Comparison of ENCODE assay signal across 8 mouse cellular contexts in genomic region chr10:68276350-68276975, GRCm38 (mm10). TPM values are rescaled to one million over a fixed set of nuclear protein-coding genes. Genes with fewer than 3 reads are reported as not detected.
DNase-seq lines count a peak whose midpoint lies in the region; ATAC-seq and TF ChIP-seq lines count a peak whose summit lies in the region.

No protein-coding gene starts in this region.

- H3K36me3 ChIP-seq in ES-Bruce4 (ENCODE audit: control insufficient read depth, insufficient read depth, low read length, poor library complexity, severe bottlenecking): no peaks in the 10 kb centered on the region
- H3K36me3 ChIP-seq in forebrain, embryonic 14.5 days (ENCODE audit: control insufficient read depth, insufficient read depth, low read length): no peaks in the 10 kb centered on the region
- H3K36me3 ChIP-seq in neural tube, embryonic 15.5 days: no peaks in the 10 kb centered on the region
- no peaks in the 10 kb centered on the region for H3K36me3 ChIP-seq in thymus, adult 2 months (ENCODE audit: control insufficient read depth, insufficient read depth, low read length)

- intact Hi-C loops in heart, postnatal 14 days (cut with DNase I): loop anchor here (5.0 kb wide), 1 partner anchor 184 kb away; no protein-coding TSS in a partner anchor

- H3K4me1 ChIP-seq in ES-Bruce4 (ENCODE audit: control insufficient read depth, insufficient read depth, low read length): no peaks in the 10 kb centered on the region
- no peaks in the 10 kb centered on the region; the same call in 1 of the 2 replicates for H3K4me1 ChIP-seq in forebrain, embryonic 14.5 days (ENCODE audit: control insufficient read depth, insufficient read depth, low read length)
- no peaks in the 10 kb centered on the region; the same call in 1 of the 2 replicates for H3K4me1 ChIP-seq in lung, adult 2 months (ENCODE audit: control insufficient read depth, insufficient read depth, low read length)
- peaks cover 26% of the 10 kb centered on the region for H3K4me1 ChIP-seq in neural tube, embryonic 15.5 days
- H3K4me1 ChIP-seq in thymus, adult 2 months (replicated peaks; ENCODE audit: control insufficient read depth, insufficient read depth, low read length): no peaks in the 10 kb centered on the region

- ATAC-seq in forebrain, embryonic 14.5 days: peak; percentile 51
- ATAC-seq in neural tube, embryonic 15.5 days (ENCODE audit: low FRiP score): peak; percentile 64

- TF ChIP-seq POLR2A in ES-Bruce4 (IDR thresholded peaks at IDR 0.05; ENCODE audit: insufficient read depth, low read length): no peak
- TF ChIP-seq POLR2A in lung, adult 2 months (IDR thresholded peaks at IDR 0.05; ENCODE audit: borderline replicate concordance, extremely low read depth, low read depth, low read length): peak; percentile 69; the same call in 1 of the 2 replicates
- 0 out of 2 replicates have a peak, but pooled peaks have one; percentile 31 for TF ChIP-seq POLR2A in thymus, adult 2 months (IDR thresholded peaks at IDR 0.05; ENCODE audit: control insufficient read depth, extremely low read depth, insufficient read depth, low read length, poor library complexity)

- H3K4me2 ChIP-seq in forebrain, embryonic 14.5 days (ENCODE audit: low read length): peak overlapping the region; percentile 95
- peak overlapping the region; percentile 92 for H3K4me2 ChIP-seq in neural tube, embryonic 15.5 days

- H3K9me3 ChIP-seq in ES-Bruce4 (replicated peaks; ENCODE audit: control insufficient read depth, insufficient read depth, low read length, poor library complexity, severe bottlenecking): no peaks in the 10 kb centered on the region
- no peaks in the 10 kb centered on the region for H3K9me3 ChIP-seq in forebrain, embryonic 14.5 days (replicated peaks; ENCODE audit: control insufficient read depth, low read length)
- H3K9me3 ChIP-seq in neural tube, embryonic 15.5 days (replicated peaks): no peaks in the 10 kb centered on the region

- peak overlapping the region; percentile 54 for H3K27ac ChIP-seq in ES-Bruce4 (ENCODE audit: insufficient read depth, low read length)
- H3K27ac ChIP-seq in forebrain, embryonic 14.5 days (ENCODE audit: low read depth, low read length): peak overlapping the region; percentile 60; the same call in 1 of the 2 replicates
- peak overlapping the region; percentile 86 for H3K27ac ChIP-seq in neural tube, embryonic 15.5 days (replicated peaks)
- peak overlapping the region; percentile 84 for H3K27ac ChIP-seq in thymus, adult 2 months (ENCODE audit: control insufficient read depth, insufficient read depth, low read length)

- DNase-seq in c-Kit-positive CD71-positive TER-119-positive erythroid progenitor cells, embryonic 14.5 days (ENCODE audit: low spot score): peak; percentile 57
- DNase-seq in forebrain, embryonic 14.5 days (ENCODE audit: low spot score): peak; percentile 78
- peak; percentile 72 to 73 for DNase-seq in heart, postnatal 14 days
- DNase-seq in large intestine, adult 2 months (ENCODE audit: low read depth, low spot score): peak; percentile 53
- DNase-seq in lung, adult 2 months: peak; percentile 83
- peak; percentile 73 for DNase-seq in thymus, adult 2 months

- 2% methylated on average over 28 of the region's 29 CpGs for WGBS in forebrain, embryonic 14.5 days
- under 1% methylated on average over 29 of the region's 29 CpGs for WGBS in large intestine, adult 2 months
- under 1% methylated on average over 29 of the region's 29 CpGs for WGBS in lung, adult 2 months
- WGBS in neural tube, embryonic 15.5 days: under 1% methylated on average over 29 of the region's 29 CpGs
- under 1% methylated on average over 29 of the region's 29 CpGs for WGBS in thymus, adult 2 months

- no peak for TF ChIP-seq CTCF in ES-Bruce4 (IDR thresholded peaks at IDR 0.05; ENCODE audit: low read depth, low read length)
- TF ChIP-seq CTCF in lung, adult 2 months (IDR thresholded peaks at IDR 0.05; ENCODE audit: insufficient read depth, low read length): no peak
- TF ChIP-seq CTCF in thymus, adult 2 months (IDR thresholded peaks at IDR 0.05; ENCODE audit: borderline replicate concordance, control insufficient read depth, extremely low read depth, insufficient read depth, low read length, poor library complexity): no peak

- no peaks in the 10 kb centered on the region for H3K27me3 ChIP-seq in ES-Bruce4 (ENCODE audit: control insufficient read depth, insufficient read depth, low read length, poor library complexity, severe bottlenecking)
- no peaks in the 10 kb centered on the region for H3K27me3 ChIP-seq in forebrain, embryonic 14.5 days (replicated peaks; ENCODE audit: control insufficient read depth, insufficient read depth, low read length)
- no peaks in the 10 kb centered on the region for H3K27me3 ChIP-seq in neural tube, embryonic 15.5 days (replicated peaks)
- H3K27me3 ChIP-seq in thymus, adult 2 months (ENCODE audit: control insufficient read depth, insufficient read depth, low read length): no peaks in the 10 kb centered on the region

- H3K9ac ChIP-seq in ES-Bruce4 (ENCODE audit: low read depth, poor library complexity, severe bottlenecking): peak overlapping the region; percentile 49
- H3K9ac ChIP-seq in forebrain, embryonic 14.5 days (ENCODE audit: low read length): peak overlapping the region; percentile 70
- peak overlapping the region; percentile 64 for H3K9ac ChIP-seq in neural tube, embryonic 15.5 days (replicated peaks)

- TF ChIP-seq EP300 in ES-Bruce4 (IDR thresholded peaks at IDR 0.05; ENCODE audit: insufficient read depth, low read depth, low read length): 0 out of 2 replicates have a peak, but pooled peaks have one; percentile 48

- H3K4me3 ChIP-seq in ES-Bruce4 (ENCODE audit: low read depth, low read length): peak overlapping the region; percentile 75
- H3K4me3 ChIP-seq in forebrain, embryonic 14.5 days (ENCODE audit: low read depth, low read length): peak overlapping the region; percentile 58
- H3K4me3 ChIP-seq in lung, adult 2 months (replicated peaks; ENCODE audit: extremely low read depth, low read depth, low read length): peak overlapping the region; percentile 90
- peak overlapping the region; percentile 67 for H3K4me3 ChIP-seq in neural tube, embryonic 15.5 days (replicated peaks)
- H3K4me3 ChIP-seq in thymus, adult 2 months (ENCODE audit: control insufficient read depth, insufficient read depth, low read length): peak overlapping the region; percentile 81

RNA-seq across cellular contexts. Expression of gene Arid5b, which starts 2.1 kb away (rescaled TPM):
- polyA plus RNA-seq in ES-Bruce4 (2011; ENCODE audit: insufficient read depth, insufficient read length, low read depth, missing spikeins): 47.9 and 48.3 TPM in 2 replicates
- 10.6 and 13.0 TPM in 2 replicates for polyA plus RNA-seq in forebrain, embryonic 14.5 days (2014; fragmentation: Nextera tagmentation; extraction: Ambion mirVana)
- total RNA-seq in heart, postnatal 14 days (2021): 10 to 100 TPM; 25.6 to 26.0 TPM
- 2.5 and 5.0 TPM in 2 replicates for polyA plus RNA-seq in large intestine, adult 2 months (2012; rRNA removed)
- polyA plus RNA-seq in lung, adult 2 months (2012; rRNA removed): 17.7 and 20.1 TPM in 2 replicates
- polyA plus RNA-seq in neural tube, embryonic 15.5 days (2015; fragmentation: Nextera tagmentation; extraction: Ambion mirVana): 18.4 and 19.0 TPM in 2 replicates
- polyA plus RNA-seq in thymus, adult 2 months (2012; rRNA removed): 4.0 and 4.6 TPM in 2 replicates

Comparison
In these comparisons a context has a peak if more than half of its experiments do, and no peak if none do; other contexts are left out.
1. Peak in every context shown above with its lines: DNase-seq, ATAC-seq, H3K4me3 ChIP-seq and H3K27ac ChIP-seq.